11 mouse cellular contexts compared by ENCODE assay signal in genomic region chr9:91366999-91367811, GRCm38 (mm10). TPM values are rescaled to one million over a fixed set of nuclear protein-coding genes. Genes with fewer than 3 reads are reported as not detected.
DNase-seq lines count a peak whose midpoint lies in the region; ATAC-seq and TF ChIP-seq lines count a peak whose summit lies in the region.
"Had no signal": no experiment of that assay in that cellular context is flagged by ENCODE, and none has a peak within 500 bp of the region (broad histone marks: within the 10 kb centered on the region; RNA-seq: fewer than 3 reads in every experiment).

No protein-coding gene starts in this region.

- H3K4me1 ChIP-seq in lung, embryonic 14.5 days (ENCODE audit: insufficient read depth), result no peaks in the 10 kb centered on the region
- H3K4me1 ChIP-seq in lung, postnatal 0 days (ENCODE audit: insufficient read depth, low read depth, low read length), result 0 out of 2 replicates have a peak, but pooled peaks cover 3% of the 10 kb centered on the region
- 0 out of 2 replicates have a peak, but pooled peaks cover 5% of the 10 kb centered on the region for H3K4me1 ChIP-seq in forebrain, embryonic 13.5 days
- H3K4me1 ChIP-seq in midbrain, embryonic 11.5 days (ENCODE audit: control insufficient read depth, insufficient read depth, low read length), result no peaks in the 10 kb centered on the region

- peaks cover 98% of the 10 kb centered on the region for H3K27me3 ChIP-seq in lung, embryonic 14.5 days (ENCODE audit: insufficient read depth, low read length)
- H3K27me3 ChIP-seq in lung, postnatal 0 days (replicated peaks; ENCODE audit: insufficient read depth, low read length), result peaks cover 87% of the 10 kb centered on the region
- H3K27me3 ChIP-seq in forebrain, embryonic 13.5 days, result peaks cover 87% of the 10 kb centered on the region
- peaks cover 79% of the 10 kb centered on the region for H3K27me3 ChIP-seq in midbrain, embryonic 11.5 days (ENCODE audit: control insufficient read depth, insufficient read depth, low read length)

- H3K36me3 ChIP-seq in lung, embryonic 14.5 days (ENCODE audit: insufficient read depth), result no peaks in the 10 kb centered on the region
- H3K36me3 ChIP-seq in lung, postnatal 0 days (ENCODE audit: insufficient read depth, low read length), result no peaks in the 10 kb centered on the region
- H3K36me3 ChIP-seq in forebrain, embryonic 13.5 days (ENCODE audit: poor library complexity, severe bottlenecking), result peaks cover 1% of the 10 kb centered on the region
- peaks cover 2% of the 10 kb centered on the region; the same call in 1 of the 2 replicates for H3K36me3 ChIP-seq in midbrain, embryonic 11.5 days (ENCODE audit: control insufficient read depth, insufficient read depth, low read length)

- no peak overlapping the region for H3K4me3 ChIP-seq in lung, embryonic 14.5 days (ENCODE audit: low read depth, low read length)
- H3K4me3 ChIP-seq in lung, postnatal 0 days (ENCODE audit: low read depth, low read length), result no peak overlapping the region
- H3K4me3 ChIP-seq in forebrain, embryonic 13.5 days, result peak overlapping the region; percentile 71
- H3K4me3 ChIP-seq in midbrain, embryonic 11.5 days (ENCODE audit: low read depth, low read length), result peak overlapping the region; percentile 71
- H3K4me3 ChIP-seq in gastrocnemius, adult 2 months, result no peak overlapping the region

- no peak for TF ChIP-seq CTCF in lung, embryonic 14.5 days (IDR thresholded peaks at IDR 0.05; ENCODE audit: low read depth)
- no peak for TF ChIP-seq CTCF in lung, postnatal 0 days (IDR thresholded peaks at IDR 0.05)
- no peak for TF ChIP-seq CTCF in gastrocnemius, adult 2 months (IDR thresholded peaks at IDR 0.05)

- ATAC-seq in lung, embryonic 14.5 days (ENCODE audit: insufficient read depth), result no peak
- ATAC-seq in lung, postnatal 0 days, result no peak
- no peak for ATAC-seq in forebrain, embryonic 13.5 days
- no peak for ATAC-seq in midbrain, embryonic 11.5 days (ENCODE audit: low FRiP score)

- H3K4me2 ChIP-seq in lung, embryonic 14.5 days, result no peak overlapping the region
- no peak overlapping the region for H3K4me2 ChIP-seq in lung, postnatal 0 days (replicated peaks; ENCODE audit: low read depth, low read length)
- H3K4me2 ChIP-seq in forebrain, embryonic 13.5 days, result peak overlapping the region; percentile 63
- peak overlapping the region; percentile 49 for H3K4me2 ChIP-seq in midbrain, embryonic 11.5 days

- no peak overlapping the region for H3K27ac ChIP-seq in lung, embryonic 14.5 days (ENCODE audit: low read depth)
- H3K27ac ChIP-seq in lung, postnatal 0 days (ENCODE audit: low read length), result no peak overlapping the region
- peak overlapping the region; percentile 83 for H3K27ac ChIP-seq in forebrain, embryonic 13.5 days
- peak overlapping the region; percentile 81 for H3K27ac ChIP-seq in midbrain, embryonic 11.5 days (ENCODE audit: low read depth, low read length)
- no peak overlapping the region for H3K27ac ChIP-seq in gastrocnemius, adult 2 months

- H3K9ac ChIP-seq in lung, embryonic 14.5 days, result no peak overlapping the region
- H3K9ac ChIP-seq in lung, postnatal 0 days (replicated peaks; ENCODE audit: low read depth), result no peak overlapping the region
- peak overlapping the region; percentile 62 for H3K9ac ChIP-seq in forebrain, embryonic 13.5 days
- peak overlapping the region; percentile 58 for H3K9ac ChIP-seq in midbrain, embryonic 11.5 days (ENCODE audit: low read length)

- WGBS in lung, embryonic 14.5 days, result 2% methylated on average over 30 of the region's 30 CpGs
- WGBS in lung, postnatal 0 days, result 4% methylated on average over 30 of the region's 30 CpGs
- WGBS in forebrain, embryonic 13.5 days, result 1% methylated on average over 30 of the region's 30 CpGs
- WGBS in midbrain, embryonic 11.5 days, result under 1% methylated on average over 30 of the region's 30 CpGs

- peak; percentile 19 for DNase-seq in lung, embryonic 14.5 days
- DNase-seq in lung, postnatal 0 days (ENCODE audit: low spot score), result no peak
- peak; percentile 94 for DNase-seq in midbrain, embryonic 11.5 days (ENCODE audit: low spot score, missing footprints)
- no peak for DNase-seq in thymus, postnatal 36 days
- DNase-seq in lung, postnatal 25 days (ENCODE audit: low spot score), result no peak
- DNase-seq in left cerebral cortex, adult 11 months (ENCODE audit: low spot score), result no peak
- no peak for DNase-seq in gastrocnemius, adult 2 months
- DNase-seq: heart, postnatal 4 days; kidney, postnatal 36 days had no signal

- intact Hi-C loops in gastrocnemius, adult 2 months (cut with DNase I), result no loop called here

- no peaks in the 10 kb centered on the region for H3K9me3 ChIP-seq in lung, embryonic 14.5 days (ENCODE audit: low read depth, low read length)
- no peaks in the 10 kb centered on the region for H3K9me3 ChIP-seq in lung, postnatal 0 days (ENCODE audit: low read length)
- H3K9me3 ChIP-seq in forebrain, embryonic 13.5 days (replicated peaks), result no peaks in the 10 kb centered on the region
- H3K9me3 ChIP-seq in midbrain, embryonic 11.5 days (ENCODE audit: control insufficient read depth, low read length), result no peaks in the 10 kb centered on the region

- TF ChIP-seq EP300 in lung, postnatal 0 days (IDR thresholded peaks at IDR 0.05), result no peak

RNA-seq across cellular contexts. Expression of gene Zic1, which starts 1.6 kb away (rescaled TPM):
- not detected in 2 replicates for polyA plus RNA-seq in lung, embryonic 14.5 days (2014; fragmentation: Nextera tagmentation; extraction: Ambion mirVana)
- polyA plus RNA-seq in lung, postnatal 0 days (2015; fragmentation: Nextera tagmentation; extraction: Ambion mirVana), result not detected in 2 replicates
- polyA plus RNA-seq in forebrain, embryonic 13.5 days (2015; fragmentation: Nextera tagmentation; extraction: Ambion mirVana), result 10.8 and 15.1 TPM in 2 replicates
- polyA plus RNA-seq in midbrain, embryonic 11.5 days (2014; fragmentation: Nextera tagmentation; extraction: Ambion mirVana), result 13.7 and 14.8 TPM in 2 replicates
- 1 to 10 TPM in 1 of 2 experiments, under 1 TPM in 1; 0.81 to 1.4 TPM for total RNA-seq in gastrocnemius, adult 2 months (2021)
- total RNA-seq: heart, postnatal 4 days; liver, adult 2 months had no signal
- polyA plus RNA-seq: liver, adult 2 months had no signal

RNA-seq across cellular contexts. Expression of gene Zic4, which starts 5.0 kb away (rescaled TPM):
- not detected in 2 replicates for polyA plus RNA-seq in lung, embryonic 14.5 days (2014; fragmentation: Nextera tagmentation; extraction: Ambion mirVana)
- not detected in 2 replicates for polyA plus RNA-seq in lung, postnatal 0 days (2015; fragmentation: Nextera tagmentation; extraction: Ambion mirVana)
- 48.4 and 62.0 TPM in 2 replicates for polyA plus RNA-seq in forebrain, embryonic 13.5 days (2015; fragmentation: Nextera tagmentation; extraction: Ambion mirVana)
- 41.7 and 42.5 TPM in 2 replicates for polyA plus RNA-seq in midbrain, embryonic 11.5 days (2014; fragmentation: Nextera tagmentation; extraction: Ambion mirVana)
- not detected for total RNA-seq in gastrocnemius, adult 2 months (2021)
- total RNA-seq: heart, postnatal 4 days; liver, adult 2 months had no signal
- polyA plus RNA-seq: liver, adult 2 months had no signal

Comparison
In these comparisons a context has a peak if more than half of its experiments do, and no peak if none do; other contexts are left out.
1. DNase-seq: peak in lung, embryonic 14.5 days (single experiment) and midbrain, embryonic 11.5 days (single experiment); none in lung, postnatal 0 days (single experiment), thymus, postnatal 36 days (0 of 2), lung, postnatal 25 days (single experiment), left cerebral cortex, adult 11 months (single experiment) and gastrocnemius, adult 2 months (single experiment).
2. H3K27ac ChIP-seq: peak in forebrain, embryonic 13.5 days (single experiment) and midbrain, embryonic 11.5 days (single experiment); none in lung, embryonic 14.5 days (single experiment), lung, postnatal 0 days (single experiment) and gastrocnemius, adult 2 months (single experiment).
3. H3K4me2 ChIP-seq: peak in forebrain, embryonic 13.5 days (single experiment) and midbrain, embryonic 11.5 days (single experiment); none in lung, embryonic 14.5 days (single experiment) and lung, postnatal 0 days (single experiment).
4. H3K4me3 ChIP-seq: peak in forebrain, embryonic 13.5 days (single experiment) and midbrain, embryonic 11.5 days (single experiment); none in lung, embryonic 14.5 days (single experiment), lung, postnatal 0 days (single experiment) and gastrocnemius, adult 2 months (single experiment).
5. H3K9ac ChIP-seq: peak in forebrain, embryonic 13.5 days (single experiment) and midbrain, embryonic 11.5 days (single experiment); none in lung, embryonic 14.5 days (single experiment) and lung, postnatal 0 days (single experiment).
6. RNA of gene Zic1, which starts 1.6 kb away (polyA plus RNA-seq): 10.8 to 15.1 TPM in forebrain, embryonic 13.5 days and 13.7 to 14.8 TPM in midbrain, embryonic 11.5 days; not detected in lung, embryonic 14.5 days and not detected in lung, postnatal 0 days; every median in the first group is over 10 times any median in the second.
7. RNA of gene Zic4, which starts 5.0 kb away (polyA plus RNA-seq): 48.4 to 62.0 TPM in forebrain, embryonic 13.5 days and 41.7 to 42.5 TPM in midbrain, embryonic 11.5 days; not detected in lung, embryonic 14.5 days and not detected in lung, postnatal 0 days; every median in the first group is over 10 times any median in the second.